Mouse (Mus musculus): ENCODE results near the gene Scn8a. TPM values are rescaled to one million over a fixed set of nuclear protein-coding genes. Genes with fewer than 3 reads are reported as not detected.

Gene Scn8a
- polyA plus RNA-seq, 1 experiment from 2014 or later: 1.3 TPM

DNA sequence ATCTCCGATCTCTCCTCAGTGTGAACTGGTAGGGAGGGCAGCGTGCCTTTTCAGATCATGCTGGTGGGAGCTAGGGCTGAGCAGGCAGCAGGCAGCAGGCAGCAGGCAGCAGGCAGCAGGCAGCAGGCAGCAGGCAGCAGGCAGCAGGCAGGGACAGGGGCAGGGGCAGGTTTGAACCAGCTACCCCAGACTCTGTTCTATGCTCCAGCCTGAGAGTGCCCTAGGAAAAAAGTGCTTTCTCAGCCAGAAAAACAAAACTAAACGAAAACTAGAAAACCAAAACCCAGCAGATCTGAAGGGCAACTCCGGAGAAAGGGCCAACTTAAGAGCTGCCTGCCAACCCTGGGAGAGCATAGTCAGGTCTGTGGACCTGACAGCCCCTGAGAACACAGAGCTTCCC is 199.0 kb downstream of the Scn8a start:
- Histone ChIP-seq H3K9me3 (ENCODE audit: low read depth, low read length) (no peaks in the 10 kb centered on the region), H3K9ac (no peak overlapping the region), H3K27ac (ENCODE audit: low read depth) (peak overlapping the region; percentile 26; the same call in 1 of the 2 replicates), H3K4me2 (no peak overlapping the region), H3K27me3 (ENCODE audit: insufficient read depth, low read length) (no peaks in the 10 kb centered on the region), H3K36me3 (ENCODE audit: insufficient read depth) (no peaks in the 10 kb centered on the region), H3K4me3 (ENCODE audit: low read depth, low read length) (no peak overlapping the region), H3K4me1 (ENCODE audit: insufficient read depth) (peaks cover 46% of the 10 kb centered on the region)
- WGBS: 64% methylated on average over 4 of the region's 4 CpGs
- TF ChIP-seq CTCF (IDR thresholded peaks at IDR 0.05; ENCODE audit: low read depth): no peak
- DNase-seq: no peak
- no peak for ATAC-seq (ENCODE audit: insufficient read depth)

DNA sequence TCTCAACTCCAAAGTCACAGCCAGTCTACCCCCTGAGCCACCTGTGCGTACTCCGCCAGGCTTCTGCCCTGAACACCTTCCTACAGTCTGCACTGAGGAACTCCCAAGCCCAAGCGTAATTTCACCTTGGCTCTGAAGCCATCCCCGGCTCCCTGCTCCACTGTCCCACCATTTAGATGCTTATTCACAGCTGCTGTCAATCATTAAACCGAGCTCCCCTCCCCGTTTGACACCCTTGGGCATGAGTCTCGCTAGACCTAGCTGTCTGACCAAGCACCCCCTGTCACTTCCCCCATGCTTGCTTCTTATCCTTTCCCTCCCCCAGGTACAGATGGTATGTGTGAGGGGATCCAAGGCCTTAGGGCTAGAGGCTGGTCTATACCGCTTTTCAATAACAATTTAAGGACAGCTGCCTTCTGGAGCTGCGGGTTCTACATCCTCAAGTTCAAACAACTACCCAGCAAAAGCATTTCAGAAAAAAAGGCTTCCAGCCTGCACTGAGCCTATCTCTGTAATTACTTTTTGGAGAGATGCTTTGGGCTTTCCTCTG is 200.1 kb downstream of the Scn8a start:
- H3K4me1 ChIP-seq (ENCODE audit: insufficient read depth): peaks cover 46% of the 10 kb centered on the region
- ATAC-seq (ENCODE audit: insufficient read depth) (no peak), DNase-seq (no peak)
- no peak overlapping the region for H3K4me3 ChIP-seq (ENCODE audit: low read depth, low read length)
- H3K27ac ChIP-seq (ENCODE audit: low read depth): peak overlapping the region; percentile 0; the same call in 1 of the 2 replicates
- H3K36me3 ChIP-seq (ENCODE audit: insufficient read depth): no peaks in the 10 kb centered on the region
- H3K9ac ChIP-seq: no peak overlapping the region; the same call in 1 of the 2 replicates
- no peak overlapping the region for H3K4me2 ChIP-seq
- no peaks in the 10 kb centered on the region for H3K27me3 ChIP-seq (ENCODE audit: insufficient read depth, low read length)
- no peak for TF ChIP-seq CTCF (IDR thresholded peaks at IDR 0.05; ENCODE audit: low read depth)
- WGBS: 48% methylated on average over 9 of the region's 9 CpGs
- no peaks in the 10 kb centered on the region for H3K9me3 ChIP-seq (ENCODE audit: low read depth, low read length)

DNA sequence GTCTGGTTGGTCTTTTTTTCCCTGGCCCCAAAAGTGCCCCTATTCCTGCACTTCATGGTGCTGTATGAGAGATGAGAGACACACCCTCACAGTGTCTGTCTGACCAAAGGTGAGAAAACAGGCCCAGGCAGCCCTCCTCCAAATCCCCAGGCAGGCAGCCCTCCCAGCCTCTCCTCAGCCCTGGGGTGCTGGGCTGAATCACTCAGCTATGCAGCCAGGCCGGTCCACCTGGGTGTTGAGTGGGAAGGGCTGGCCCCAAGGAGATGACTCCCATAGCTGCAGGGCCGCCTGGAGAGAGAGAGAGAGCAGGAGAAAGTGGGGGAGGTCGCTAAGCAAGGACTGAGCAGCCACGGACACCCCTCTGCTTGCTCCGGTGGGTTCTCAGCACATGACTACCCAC is 201.1 kb downstream of the Scn8a start:
- peak; percentile 64 for ATAC-seq (ENCODE audit: insufficient read depth)
- Histone ChIP-seq H3K27me3 (ENCODE audit: insufficient read depth, low read length) (no peaks in the 10 kb centered on the region), H3K9me3 (ENCODE audit: low read depth, low read length) (no peaks in the 10 kb centered on the region), H3K4me2 (0 out of 2 replicates have a peak overlapping the region, but pooled peaks have one; percentile 12), H3K36me3 (ENCODE audit: insufficient read depth) (no peaks in the 10 kb centered on the region), H3K9ac (peak overlapping the region; percentile 20; the same call in 1 of the 2 replicates), H3K4me3 (ENCODE audit: low read depth, low read length) (no peak overlapping the region), H3K27ac (ENCODE audit: low read depth) (peak overlapping the region; percentile 72; the same call in 1 of the 2 replicates), H3K4me1 (ENCODE audit: insufficient read depth) (peaks cover 43% of the 10 kb centered on the region)
- DNase-seq: peak; percentile 60
- TF ChIP-seq CTCF (IDR thresholded peaks at IDR 0.05; ENCODE audit: low read depth): no peak
- WGBS: 26% methylated on average over 5 of the region's 5 CpGs

DNA sequence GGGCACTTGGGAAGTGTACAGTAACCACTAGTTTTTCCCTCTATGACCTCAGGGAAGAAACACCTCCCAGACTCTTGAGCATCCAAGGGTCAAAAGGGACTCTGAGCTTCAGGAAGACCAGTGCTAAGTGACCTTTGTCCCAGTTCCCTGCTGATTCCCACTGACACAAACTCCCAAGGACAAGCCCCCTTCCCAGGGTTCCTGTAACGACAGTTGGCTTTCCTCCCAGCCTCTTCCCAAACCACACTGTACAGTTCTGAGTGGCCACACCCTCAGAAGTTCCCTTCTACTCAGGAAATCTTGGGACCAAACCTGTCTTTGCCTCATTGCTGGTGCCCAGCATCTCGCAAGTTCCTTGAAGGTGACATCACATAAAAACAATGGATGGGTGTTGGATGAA is 203.1 kb downstream of the Scn8a start:
- TF ChIP-seq CTCF (IDR thresholded peaks at IDR 0.05; ENCODE audit: low read depth): no peak
- H3K4me1 ChIP-seq (ENCODE audit: insufficient read depth): peaks cover 41% of the 10 kb centered on the region
- no peaks in the 10 kb centered on the region for H3K36me3 ChIP-seq (ENCODE audit: insufficient read depth)
- H3K27ac ChIP-seq (ENCODE audit: low read depth): no peak overlapping the region
- H3K27me3 ChIP-seq (ENCODE audit: insufficient read depth, low read length): 0 out of 2 replicates have a peak, but pooled peaks cover 14% of the 10 kb centered on the region
- 53% methylated on average over 2 of the region's 2 CpGs for WGBS
- H3K4me3 ChIP-seq (ENCODE audit: low read depth, low read length): no peak overlapping the region
- DNase-seq: peak; percentile 31
- no peak for ATAC-seq (ENCODE audit: insufficient read depth)
- no peak overlapping the region for H3K9ac ChIP-seq
- no peaks in the 10 kb centered on the region for H3K9me3 ChIP-seq (ENCODE audit: low read depth, low read length)
- H3K4me2 ChIP-seq: no peak overlapping the region

DNA sequence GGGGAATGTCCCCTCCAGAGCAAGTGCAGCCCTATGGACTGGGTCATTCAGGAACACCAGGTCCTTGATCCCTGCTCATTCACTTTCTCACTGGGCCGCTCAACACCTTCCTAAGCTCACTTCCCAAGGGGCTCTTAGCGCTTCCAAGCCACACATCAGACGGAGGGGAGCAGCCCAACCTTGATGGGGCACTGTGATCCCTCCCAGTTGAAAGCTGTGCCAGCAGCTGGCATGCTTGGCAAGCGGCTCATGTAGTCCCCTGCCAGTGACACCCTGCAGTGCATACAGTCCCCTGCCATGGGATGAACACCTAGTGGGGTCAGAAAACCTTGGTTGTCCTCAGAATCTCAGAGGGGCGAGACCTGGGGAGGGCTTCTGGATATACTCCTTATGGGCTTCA is 204.4 kb downstream of the Scn8a start:
- WGBS: 75% methylated on average over 5 of the region's 5 CpGs

DNA sequence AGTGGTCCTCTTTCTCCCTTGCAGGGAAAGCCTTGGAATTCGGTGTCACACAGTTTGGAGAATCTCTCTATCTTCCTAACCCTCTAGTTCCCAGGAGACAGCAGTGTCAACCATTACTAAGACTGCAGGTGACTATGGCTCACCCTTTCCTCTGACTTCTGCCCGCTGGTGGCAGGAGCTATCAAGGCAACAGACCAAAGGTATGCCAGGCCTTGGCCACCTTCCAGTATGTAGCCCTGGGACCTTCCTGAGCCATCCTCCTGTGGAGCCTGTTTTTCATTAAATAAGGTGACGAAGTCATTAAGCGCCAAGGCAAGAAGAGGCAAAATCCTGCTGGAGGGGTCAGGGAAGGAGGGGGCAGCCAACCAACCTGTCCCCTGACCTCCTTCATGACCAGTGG is 205.5 kb downstream of the Scn8a start:
- Histone ChIP-seq H3K4me1 (ENCODE audit: insufficient read depth) (peaks cover 29% of the 10 kb centered on the region), H3K9ac (no peak overlapping the region), H3K27ac (ENCODE audit: low read depth) (no peak overlapping the region), H3K9me3 (ENCODE audit: low read depth, low read length) (no peaks in the 10 kb centered on the region), H3K4me3 (ENCODE audit: low read depth, low read length) (no peak overlapping the region), H3K4me2 (no peak overlapping the region), H3K36me3 (ENCODE audit: insufficient read depth) (no peaks in the 10 kb centered on the region), H3K27me3 (ENCODE audit: insufficient read depth, low read length) (0 out of 2 replicates have a peak, but pooled peaks cover 15% of the 10 kb centered on the region)
- TF ChIP-seq CTCF (IDR thresholded peaks at IDR 0.05; ENCODE audit: low read depth): no peak
- ATAC-seq (ENCODE audit: insufficient read depth): no peak
- no peak for DNase-seq
- 83% methylated on average over 4 of the region's 4 CpGs for WGBS

More for the DNA sequence above, 204.4 kb downstream of the Scn8a start:
- DNase-seq: no peak
- Histone ChIP-seq H3K4me1 (ENCODE audit: insufficient read depth) (peaks cover 35% of the 10 kb centered on the region), H3K9me3 (ENCODE audit: low read depth, low read length) (no peaks in the 10 kb centered on the region), H3K27me3 (ENCODE audit: insufficient read depth, low read length) (0 out of 2 replicates have a peak, but pooled peaks cover 15% of the 10 kb centered on the region), H3K4me3 (ENCODE audit: low read depth, low read length) (no peak overlapping the region), H3K27ac (ENCODE audit: low read depth) (no peak overlapping the region), H3K9ac (no peak overlapping the region), H3K4me2 (no peak overlapping the region), H3K36me3 (ENCODE audit: insufficient read depth) (no peaks in the 10 kb centered on the region)
- ATAC-seq (ENCODE audit: insufficient read depth): no peak
- TF ChIP-seq CTCF (IDR thresholded peaks at IDR 0.05; ENCODE audit: low read depth): no peak

DNA sequence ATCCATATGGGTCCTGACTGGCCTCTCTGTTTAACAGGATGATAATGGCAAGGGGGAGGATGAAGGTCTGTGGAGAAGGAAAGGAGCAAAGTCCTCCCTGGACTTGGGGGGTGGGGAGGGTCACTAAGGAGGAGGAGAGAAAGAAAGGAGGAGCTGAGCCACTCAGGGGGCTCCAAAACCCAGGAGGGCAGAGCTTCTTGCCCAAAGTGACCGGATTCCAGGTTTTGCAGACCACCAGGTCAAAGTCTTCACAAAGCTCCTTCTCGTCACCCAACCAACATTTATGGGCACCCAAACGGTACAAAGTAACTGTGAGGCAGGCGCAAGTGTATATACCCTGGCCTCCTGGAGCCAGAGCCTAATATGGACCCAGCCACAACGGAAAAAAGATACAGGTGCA is 206.0 kb downstream of the Scn8a start:
- 63% methylated on average over 5 of the region's 5 CpGs for WGBS
- H3K36me3 ChIP-seq (ENCODE audit: insufficient read depth): no peaks in the 10 kb centered on the region
- no peak overlapping the region for H3K4me3 ChIP-seq (ENCODE audit: low read depth, low read length)
- H3K4me1 ChIP-seq (ENCODE audit: insufficient read depth): peaks cover 29% of the 10 kb centered on the region
- no peak for DNase-seq
- ATAC-seq (ENCODE audit: insufficient read depth): no peak
- H3K9ac ChIP-seq: no peak overlapping the region
- 0 out of 2 replicates have a peak, but pooled peaks cover 15% of the 10 kb centered on the region for H3K27me3 ChIP-seq (ENCODE audit: insufficient read depth, low read length)
- no peaks in the 10 kb centered on the region for H3K9me3 ChIP-seq (ENCODE audit: low read depth, low read length)
- H3K27ac ChIP-seq (ENCODE audit: low read depth): no peak overlapping the region
- no peak for TF ChIP-seq CTCF (IDR thresholded peaks at IDR 0.05; ENCODE audit: low read depth)
- peak overlapping the region; percentile 18; the same call in 1 of the 2 replicates for H3K4me2 ChIP-seq
